8 mouse cellular contexts compared by ENCODE assay signal in the genomic region with DNA sequence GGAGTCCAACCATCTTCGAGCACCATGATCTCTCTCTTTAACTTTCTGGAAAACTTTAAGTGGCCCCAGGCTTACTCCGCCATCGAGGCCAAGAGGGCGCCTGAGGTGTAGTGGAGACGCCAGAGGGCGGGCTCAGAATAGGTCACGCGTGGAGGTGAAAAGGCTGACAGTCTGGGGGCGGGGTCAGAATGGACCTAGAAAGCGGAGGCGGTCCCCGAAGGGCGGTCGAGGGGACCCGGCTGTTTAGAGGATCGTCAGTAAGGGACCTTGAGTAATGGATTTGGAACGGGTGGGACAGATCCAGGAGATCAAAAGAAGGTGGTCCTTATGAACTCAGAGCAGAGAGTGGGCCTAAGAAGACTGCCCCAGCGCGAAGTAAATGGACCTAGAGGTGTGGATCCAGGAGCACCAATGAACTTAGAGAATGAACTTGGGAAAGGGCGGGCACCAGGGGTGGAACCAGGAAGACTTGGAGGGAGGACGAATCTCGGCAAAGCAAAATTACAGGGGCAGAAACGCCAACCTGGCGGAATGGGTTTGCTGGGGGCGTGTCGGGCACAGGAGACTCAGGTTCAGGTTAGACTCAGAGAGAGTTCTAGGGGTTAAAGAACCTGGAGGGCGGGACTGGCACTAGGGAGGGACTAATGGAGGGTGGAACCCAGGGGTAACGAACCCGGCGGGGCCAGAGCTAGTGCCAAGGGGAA. TPM values are rescaled to one million over a fixed set of nuclear protein-coding genes. Genes with fewer than 3 reads are reported as not detected.
DNase-seq lines count a peak whose midpoint lies in the region; ATAC-seq and TF ChIP-seq lines count a peak whose summit lies in the region.

No protein-coding gene starts in this region.

- H3K4me3 ChIP-seq in cerebellum, adult 2 months (replicated peaks; ENCODE audit: insufficient read depth, low read depth, low read length): peak overlapping the region; percentile 43
- peak overlapping the region; percentile 47 for H3K4me3 ChIP-seq in forebrain, embryonic 14.5 days (ENCODE audit: low read depth, low read length)
- H3K4me3 ChIP-seq in hindbrain, postnatal 0 days (ENCODE audit: low read length): peak overlapping the region; percentile 57
- H3K4me3 ChIP-seq in liver, embryonic 14.5 days (ENCODE audit: insufficient read depth in 1 of 2, low read depth in 2 of 2, low read length in 2 of 2): peak overlapping the region; percentile 32 to 44
- H3K4me3 ChIP-seq in olfactory bulb, adult 2 months (ENCODE audit: insufficient read depth, low read depth, low read length): peak overlapping the region; percentile 51; the same call in 1 of the 2 replicates

- TF ChIP-seq POLR2A in cerebellum, adult 2 months (IDR thresholded peaks at IDR 0.05; ENCODE audit: borderline replicate concordance, insufficient read depth, low read length): no peak
- no peak for TF ChIP-seq POLR2A in olfactory bulb, adult 2 months (IDR thresholded peaks at IDR 0.05; ENCODE audit: insufficient read depth, low read depth, low read length)

- no peak for TF ChIP-seq CTCF in cerebellum, adult 2 months (IDR thresholded peaks at IDR 0.05; ENCODE audit: borderline replicate concordance, insufficient read depth, low read depth, low read length)
- TF ChIP-seq CTCF in hindbrain, postnatal 0 days (IDR thresholded peaks at IDR 0.05; ENCODE audit: low read depth): no peak
- TF ChIP-seq CTCF in liver, embryonic 14.5 days (IDR thresholded peaks at IDR 0.05; ENCODE audit: low read depth): no peak
- TF ChIP-seq CTCF in olfactory bulb, adult 2 months (IDR thresholded peaks at IDR 0.05; ENCODE audit: insufficient read depth, low read depth, low read length): no peak

- no peak overlapping the region for H3K27ac ChIP-seq in cerebellum, adult 2 months (ENCODE audit: insufficient read depth, low read length)
- H3K27ac ChIP-seq in forebrain, embryonic 14.5 days (ENCODE audit: low read depth, low read length): no peak overlapping the region
- H3K27ac ChIP-seq in hindbrain, postnatal 0 days: no peak overlapping the region
- no peak overlapping the region for H3K27ac ChIP-seq in liver, embryonic 14.5 days
- H3K27ac ChIP-seq in olfactory bulb, adult 2 months (ENCODE audit: insufficient read depth, low read depth, low read length): no peak overlapping the region

- H3K9ac ChIP-seq in forebrain, embryonic 14.5 days (ENCODE audit: low read length): peak overlapping the region; percentile 50; the same call in 1 of the 2 replicates
- peak overlapping the region; percentile 63 for H3K9ac ChIP-seq in hindbrain, postnatal 0 days (replicated peaks; ENCODE audit: low read length)
- H3K9ac ChIP-seq in liver, embryonic 14.5 days (replicated peaks): no peak overlapping the region

- TF ChIP-seq EP300 in liver, embryonic 14.5 days (IDR thresholded peaks at IDR 0.05; ENCODE audit: low read depth): no peak

- no peaks in the 10 kb centered on the region; the same call in 1 of the 2 replicates for H3K4me1 ChIP-seq in cerebellum, adult 2 months (ENCODE audit: control insufficient read depth, insufficient read depth, low read length)
- peaks cover 3% of the 10 kb centered on the region; the same call in 1 of the 2 replicates for H3K4me1 ChIP-seq in forebrain, embryonic 14.5 days (ENCODE audit: control insufficient read depth, insufficient read depth, low read length)
- 0 out of 2 replicates have a peak, but pooled peaks cover 6% of the 10 kb centered on the region for H3K4me1 ChIP-seq in hindbrain, postnatal 0 days (ENCODE audit: insufficient read depth, low read length)
- H3K4me1 ChIP-seq in liver, embryonic 14.5 days (replicated peaks; ENCODE audit: control insufficient read depth in 2 of 2, insufficient read depth in 2 of 2, low read length in 1 of 2): peaks cover 0 to under 1% of the 10 kb centered on the region in 2 experiments; a peak in 1 of 4 replicates
- peaks cover 18% of the 10 kb centered on the region for H3K4me1 ChIP-seq in olfactory bulb, adult 2 months (ENCODE audit: control insufficient read depth, insufficient read depth, low read length)

- H3K9me3 ChIP-seq in forebrain, embryonic 14.5 days (replicated peaks; ENCODE audit: control insufficient read depth, low read length): no peaks in the 10 kb centered on the region
- H3K9me3 ChIP-seq in hindbrain, postnatal 0 days (ENCODE audit: low read length): no peaks in the 10 kb centered on the region
- no peaks in the 10 kb centered on the region for H3K9me3 ChIP-seq in liver, embryonic 14.5 days (ENCODE audit: control insufficient read depth, low read length)

- peak in 1 of 2 experiments; percentile 23 for DNase-seq in cerebellum, adult 2 months
- DNase-seq in cerebellum, adult 8-10 months: no peak
- DNase-seq in forebrain, embryonic 14.5 days (ENCODE audit: low spot score): no peak
- no peak for DNase-seq in hindbrain, postnatal 0 days (ENCODE audit: low spot score)
- no peak for DNase-seq in liver, embryonic 14.5 days (ENCODE audit: low read depth in 3 of 3, low spot score in 3 of 3)
- DNase-seq in T-cell, adult 2 months (ENCODE audit: low spot score): no peak
- DNase-seq in layer of hippocampus, adult 11-12 months (ENCODE audit: low spot score): no peak

- 8% methylated on average over 30 of the region's 30 CpGs for WGBS in cerebellum, adult 2 months
- WGBS in forebrain, embryonic 14.5 days: 3% methylated on average over 30 of the region's 30 CpGs
- 5% methylated on average over 30 of the region's 30 CpGs for WGBS in hindbrain, postnatal 0 days
- WGBS in liver, embryonic 14.5 days (ENCODE audit: insufficient replicate concordance): 4% methylated on average over 30 of the region's 30 CpGs
- 8% methylated on average over 30 of the region's 30 CpGs for WGBS in olfactory bulb, adult 2 months

- no peak for ATAC-seq in forebrain, embryonic 14.5 days
- no peak for ATAC-seq in hindbrain, postnatal 0 days
- ATAC-seq in liver, embryonic 14.5 days (ENCODE audit: insufficient read depth): no peak

- H3K4me2 ChIP-seq in forebrain, embryonic 14.5 days (ENCODE audit: low read length): peak overlapping the region; percentile 97
- H3K4me2 ChIP-seq in hindbrain, postnatal 0 days (ENCODE audit: low read depth, low read length): peak overlapping the region; percentile 98
- peak overlapping the region; percentile 46 for H3K4me2 ChIP-seq in liver, embryonic 14.5 days (ENCODE audit: low read depth)

- no peaks in the 10 kb centered on the region for H3K36me3 ChIP-seq in forebrain, embryonic 14.5 days (ENCODE audit: control insufficient read depth, insufficient read depth, low read length)
- H3K36me3 ChIP-seq in hindbrain, postnatal 0 days (ENCODE audit: insufficient read depth, low read length): no peaks in the 10 kb centered on the region
- no peaks in the 10 kb centered on the region for H3K36me3 ChIP-seq in liver, embryonic 14.5 days (replicated peaks; ENCODE audit: control insufficient read depth, insufficient read depth, low read depth)

- H3K27me3 ChIP-seq in cerebellum, adult 2 months (ENCODE audit: control insufficient read depth, insufficient read depth, low read length): no peaks in the 10 kb centered on the region
- peaks cover 44% of the 10 kb centered on the region for H3K27me3 ChIP-seq in forebrain, embryonic 14.5 days (replicated peaks; ENCODE audit: control insufficient read depth, insufficient read depth, low read length)
- peaks cover 29% of the 10 kb centered on the region for H3K27me3 ChIP-seq in hindbrain, postnatal 0 days (ENCODE audit: insufficient read depth, low read length)
- peaks cover 38% of the 10 kb centered on the region for H3K27me3 ChIP-seq in liver, embryonic 14.5 days (ENCODE audit: control insufficient read depth, insufficient read depth, low read length)

RNA-seq across cellular contexts. Expression of a gene that starts 0.4 kb away (rescaled TPM):
- 1.1 TPM in 2 replicates for polyA plus RNA-seq in cerebellum, adult 2 months (2012; rRNA removed)
- polyA plus RNA-seq in forebrain, embryonic 14.5 days (2014; fragmentation: Nextera tagmentation; extraction: Ambion mirVana): 0.17 and 0.35 TPM in 2 replicates
- 2.2 and 3.7 TPM in 2 replicates for total RNA-seq in hindbrain, postnatal 0 days (2014; rRNA removed)
- 0.87 and 0.89 TPM in 2 replicates for polyA plus RNA-seq in hindbrain, postnatal 0 days (2015; fragmentation: Nextera tagmentation; extraction: Ambion mirVana)
- 0.04 TPM in 2 replicates for polyA plus RNA-seq in liver, embryonic 14.5 days (2012; rRNA removed)
- polyA plus RNA-seq in liver, embryonic 14.5 days (2014; fragmentation: Nextera tagmentation; extraction: Ambion mirVana): 0.01 and 0.11 TPM in 2 replicates
- not detected in 2 replicates for polyA plus RNA-seq in olfactory bulb, adult 2 months (2012; ENCODE audit: insufficient read depth, insufficient read length, low replicate concordance, missing spikeins)

RNA-seq across cellular contexts. Expression of a gene that starts 11.7 kb away (rescaled TPM):
- 40.4 and 41.4 TPM in 2 replicates for polyA plus RNA-seq in cerebellum, adult 2 months (2012; rRNA removed)
- polyA plus RNA-seq in forebrain, embryonic 14.5 days (2014; fragmentation: Nextera tagmentation; extraction: Ambion mirVana): 2.6 and 3.5 TPM in 2 replicates
- 11.1 and 11.8 TPM in 2 replicates for total RNA-seq in hindbrain, postnatal 0 days (2014; rRNA removed)
- 3.0 and 3.5 TPM in 2 replicates for polyA plus RNA-seq in hindbrain, postnatal 0 days (2015; fragmentation: Nextera tagmentation; extraction: Ambion mirVana)
- polyA plus RNA-seq in liver, embryonic 14.5 days (2012; rRNA removed): 0.17 and 0.19 TPM in 2 replicates
- polyA plus RNA-seq in liver, embryonic 14.5 days (2014; fragmentation: Nextera tagmentation; extraction: Ambion mirVana): 0.05 TPM in 1 of 2 replicates, not detected in the other
- polyA plus RNA-seq in olfactory bulb, adult 2 months (2012; ENCODE audit: insufficient read depth, insufficient read length, low replicate concordance, missing spikeins): not detected in 2 replicates

Comparison
In these comparisons a context has a peak if more than half of its experiments do, and no peak if none do; other contexts are left out.
1. H3K4me2 ChIP-seq: peak in every context shown above with its lines; median percentile 98 in hindbrain, postnatal 0 days; 97 in forebrain, embryonic 14.5 days; 46 in liver, embryonic 14.5 days.